Mouse (Mus musculus) bone marrow macrophage, adult 2 months (primary cell): ENCODE measurements at regions not wholly inside any gene's neighbourhood (a gene's known extent, or its start where the extent isn't known, plus 50 kb on each side); places are given as distances from the start of the nearest gene placed in this dataset.

Source experiments
- CTCF ChIP-seq: IDR thresholded peaks from 2 replicates; pipeline ENCODE4 v1.5.1; 2012; ENCODE audit warnings: low read depth, mild to moderate bottlenecking, low read length, moderate library complexity
- POLR2A ChIP-seq: IDR thresholded peaks from 2 replicates; pipeline ENCODE4 v1.6.1; 2012; ENCODE audit warnings: mild to moderate bottlenecking, low read depth, low read length, borderline replicate concordance

GRCm38 (mm10) chr10:91613794-91614479 is 432.8 kb upstream of the Tmpo start:
- TF ChIP-seq CTCF (no peak), POLR2A (no peak)
